Mouse (Mus musculus) ES-E14 (cell line): ENCODE measurements at regions not wholly inside any gene's neighbourhood (a gene's known extent, or its start where the extent isn't known, plus 50 kb on each side); places are given as distances from the start of the nearest gene placed in this dataset.
A peak's percentile ranks its signal among the peaks of the same experiment; 100 is the strongest.

Experiments used
- DNase-seq: peaks from one replicate; pipeline ENCODE4 v3.0.0-alpha.2; 2013; ENCODE audit warnings: low read depth, low spot score
- H3K27ac ChIP-seq: 2 replicates; pipeline ENCODE4 v1.5.1; 2012; ENCODE audit warnings: low read depth, mild to moderate bottlenecking, low read length, moderate library complexity, mixed read lengths; ENCODE audit not compliant: poor library complexity, insufficient read depth, severe bottlenecking
- H3K36me3 ChIP-seq: 2 replicates; pipeline ENCODE4 v1.6.1; 2012; ENCODE audit warnings: mild to moderate bottlenecking, low read length, moderate library complexity, mixed read lengths; ENCODE audit not compliant: control insufficient read depth, poor library complexity, insufficient read depth, severe bottlenecking
- H3K4me1 ChIP-seq, 2 experiments: fragments of 150-350 bp in 1 of 2; sonication (generic) in 1 of 2; 2 replicates each; pipeline ENCODE4 v1.6.1; 2012; ENCODE audit warnings: low read length in 2 of 2, mild to moderate bottlenecking in 1 of 2, mixed read lengths in 1 of 2; ENCODE audit not compliant: control insufficient read depth in 2 of 2, insufficient read depth in 2 of 2, poor library complexity in 1 of 2
- H3K4me3 ChIP-seq, 2 experiments: fragments of 150-350 bp in 1 of 2; sonication (generic) in 1 of 2; 2 replicates each; pipeline ENCODE4 v1.5.1; 2012; ENCODE audit warnings: low read length in 2 of 2, low read depth in 1 of 2, mild to moderate bottlenecking in 1 of 2, mixed read lengths in 1 of 2; ENCODE audit not compliant: insufficient read depth in 1 of 2, poor library complexity in 1 of 2, severe bottlenecking in 1 of 2
- H3K9ac ChIP-seq: 2 replicates; pipeline ENCODE4 v1.6.1; 2012; ENCODE audit warnings: low read depth, mild to moderate bottlenecking, low read length, mixed read lengths; ENCODE audit not compliant: poor library complexity, insufficient read depth, severe bottlenecking
- H3K9me3 ChIP-seq: fragments of 150-350 bp; sonication (generic); 2 replicates; pipeline ENCODE4 v1.6.1; 2012; ENCODE audit warnings: low read depth, mild to moderate bottlenecking, low read length; ENCODE audit not compliant: control insufficient read depth, insufficient read depth
- CHD2 ChIP-seq: IDR thresholded peaks from 2 replicates; pipeline ENCODE4 v1.6.1; 2014; ENCODE audit warnings: mild to moderate bottlenecking, low read depth, low read length, inconsistent platforms
- HCFC1 ChIP-seq: IDR thresholded peaks from 2 replicates; pipeline ENCODE4 v1.6.1; 2012; ENCODE audit warnings: low read length, inconsistent platforms, borderline replicate concordance; ENCODE audit not compliant: insufficient read depth
- MAFK ChIP-seq: IDR thresholded peaks from 2 replicates; pipeline ENCODE4 v1.6.1; 2014; ENCODE audit warnings: mild to moderate bottlenecking, low read depth, low read length, inconsistent platforms; ENCODE audit not compliant: insufficient read depth
- ZC3H11A ChIP-seq: IDR thresholded peaks from 2 replicates; pipeline ENCODE4 v1.6.1; 2012; ENCODE audit warnings: low read depth, mild to moderate bottlenecking, inconsistent platforms, low read length, borderline replicate concordance
- ZNF384 ChIP-seq: IDR thresholded peaks from 2 replicates; pipeline ENCODE4 v1.6.1; 2012; ENCODE audit warnings: low read depth, low read length, inconsistent platforms
- in situ Hi-C, 2 experiments: fragments of 600-800 bp; cut with MboI; formaldehyde crosslinking; loops; one replicate each; pipeline ENCODE4 v1.15.1; 2025; ENCODE audit warnings: low sequenced_read_pairs in 2 of 2, inconsistent platforms in 1 of 2; ENCODE audit not compliant: unreplicated experiment in 2 of 2

- Histone ChIP-seq H3K4me1 (no peaks in the 10 kb centered on the region), H3K27ac (no peak overlapping the region), H3K9me3 (no peaks in the 10 kb centered on the region), H3K9ac (no peak overlapping the region), H3K36me3 (no peaks in the 10 kb centered on the region), H3K4me3 (no peak overlapping the region)
- DNase-seq = no peak
- TF ChIP-seq CHD2 (no peak), ZC3H11A (no peak), ZNF384 (no peak), MAFK (no peak), HCFC1 (no peak)
- in situ Hi-C loops = no loop called here
Observed at GRCm38 (mm10) chr6:89259406-89259994, 102.9 kb downstream of the Plxna1 start.

- TF ChIP-seq ZNF384 (no peak), MAFK (peak; percentile 74)
- no peaks in the 10 kb centered on the region for H3K9me3 ChIP-seq
- no peak overlapping the region for H3K9ac ChIP-seq
- H3K4me3 ChIP-seq = no peak overlapping the region
- no peaks in the 10 kb centered on the region for H3K4me1 ChIP-seq
- no peaks in the 10 kb centered on the region for H3K36me3 ChIP-seq
- H3K27ac ChIP-seq = no peak overlapping the region
- in situ Hi-C loops = no loop called here
- no peak for DNase-seq
Observed at GRCm38 (mm10) chr6:89262958-89263357, 99.5 kb downstream of the Plxna1 start.

GRCm38 (mm10) chr6:89265296-89265695 lies 97.1 kb downstream of the Plxna1 start:
- no peak for DNase-seq
- in situ Hi-C loops = no loop called here
- TF ChIP-seq ZNF384 (no peak), CHD2 (no peak), MAFK (no peak), ZC3H11A (no peak), HCFC1 (no peak)
- Histone ChIP-seq H3K4me3 (no peak overlapping the region), H3K9ac (no peak overlapping the region), H3K9me3 (no peaks in the 10 kb centered on the region), H3K27ac (no peak overlapping the region), H3K4me1 (no peaks in the 10 kb centered on the region), H3K36me3 (no peaks in the 10 kb centered on the region)
